Mouse (Mus musculus) T-helper 2 cell (primary cell): ENCODE results near the gene Zfp334.

Experiments used
- in situ Hi-C: fragments of 300-600 bp; cut with MboI, MseI; formaldehyde crosslinking; loops from one replicate; pipeline ENCODE4 v1.15.1; 2025; ENCODE audit warnings: high pct_unique_total_duplicates

Zfp334 gene

GRCm38 (mm10) chr2:165387844-165388495 is at the start of gene Zfp334:
Gene Zfp334, minus strand, starts transcription at chr2:165388259.
- in situ Hi-C loops = no loop called here

- in situ Hi-C loops = no loop called here
Measured at GRCm38 (mm10) chr2:165428694-165429093, 40.6 kb upstream of the Zfp334 start.

GRCm38 (mm10) chr2:165420195-165420594 is 32.1 kb upstream of the Zfp334 start:
- in situ Hi-C loops = no loop called here

- in situ Hi-C loops = no loop called here
Measured at GRCm38 (mm10) chr2:165419670-165420111, 31.6 kb upstream of the Zfp334 start.

- in situ Hi-C loops = no loop called here
Measured at GRCm38 (mm10) chr2:165418577-165418976, 30.5 kb upstream of the Zfp334 start.

- in situ Hi-C loops = no loop called here
Measured at GRCm38 (mm10) chr2:165417291-165417690, 29.2 kb upstream of the Zfp334 start.

GRCm38 (mm10) chr2:165415795-165416194 is 27.7 kb upstream of the Zfp334 start:
- in situ Hi-C loops = no loop called here

GRCm38 (mm10) chr2:165415141-165415721 is 27.2 kb upstream of the Zfp334 start:
- in situ Hi-C loops = no loop called here

- in situ Hi-C loops = no loop called here
Measured at GRCm38 (mm10) chr2:165414321-165414720, 26.3 kb upstream of the Zfp334 start.

- in situ Hi-C loops = no loop called here
Measured at GRCm38 (mm10) chr2:165413884-165414283, 25.8 kb upstream of the Zfp334 start.

- in situ Hi-C loops = no loop called here
Measured at GRCm38 (mm10) chr2:165407700-165408301, 19.7 kb upstream of the Zfp334 start.

GRCm38 (mm10) chr2:165405351-165405750 is 17.3 kb upstream of the Zfp334 start:
- in situ Hi-C loops = no loop called here

GRCm38 (mm10) chr2:165404951-165405350 is 16.9 kb upstream of the Zfp334 start:
- in situ Hi-C loops = no loop called here

GRCm38 (mm10) chr2:165398164-165398785 is 10.2 kb upstream of the Zfp334 start:
- in situ Hi-C loops = no loop called here

- in situ Hi-C loops = no loop called here
Measured at GRCm38 (mm10) chr2:165397502-165398163, 9.6 kb upstream of the Zfp334 start.

- in situ Hi-C loops = no loop called here
Measured at GRCm38 (mm10) chr2:165396831-165397501, 8.9 kb upstream of the Zfp334 start.

- in situ Hi-C loops = no loop called here
Measured at GRCm38 (mm10) chr2:165392156-165392555, 4.1 kb upstream of the Zfp334 start.

GRCm38 (mm10) chr2:165391561-165391960 is 3.5 kb upstream of the Zfp334 start:
- in situ Hi-C loops = no loop called here

- in situ Hi-C loops = no loop called here
Measured at GRCm38 (mm10) chr2:165389299-165389952, 1.4 kb upstream of the Zfp334 start.

GRCm38 (mm10) chr2:165387370-165387769 is 689 bp downstream of the Zfp334 start:
- in situ Hi-C loops = no loop called here

GRCm38 (mm10) chr2:165380050-165380449 is 8.0 kb downstream of the Zfp334 start:
- in situ Hi-C loops = no loop called here
